Mouse (Mus musculus): ENCODE data around the gene Tmed2.

DNA sequence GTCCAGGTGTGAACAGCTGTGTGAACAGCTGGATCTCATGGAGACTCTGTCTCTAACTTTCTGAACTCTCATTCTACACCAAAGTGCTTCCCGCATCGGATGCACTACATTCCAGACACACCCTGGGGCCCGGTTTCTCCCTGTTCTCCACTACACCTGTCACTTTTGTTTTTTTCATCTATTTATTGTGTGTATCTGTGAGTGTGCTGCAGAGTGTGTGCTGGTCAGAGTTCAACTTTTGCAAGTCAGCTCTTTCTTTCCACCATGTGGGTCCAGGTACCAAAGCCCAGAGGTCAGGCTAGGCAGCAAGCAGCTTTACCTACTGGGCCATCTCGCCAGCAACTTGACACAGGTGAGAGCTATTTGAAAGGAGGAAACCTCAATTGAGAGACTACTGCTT is 35.3 kb upstream of the Tmed2 start:
- TF ChIP-seq CTCF (IDR thresholded peaks at IDR 0.05; ENCODE audit: insufficient read depth, low read length) (no peak), POLR2A (IDR thresholded peaks at IDR 0.05; ENCODE audit: borderline replicate concordance, extremely low read depth, low read depth, low read length) (no peak)
